Mouse (Mus musculus): Measurements from ENCODE around the gene Msi2. TPM values are rescaled to one million over a fixed set of nuclear protein-coding genes. Genes with fewer than 3 reads are reported as not detected.
A peak's percentile ranks its signal among the peaks of the same experiment; 100 is the strongest.

Msi2 gene
- polyA plus RNA-seq, 1 experiment from 2014 or later: 17.9 TPM

DNA sequence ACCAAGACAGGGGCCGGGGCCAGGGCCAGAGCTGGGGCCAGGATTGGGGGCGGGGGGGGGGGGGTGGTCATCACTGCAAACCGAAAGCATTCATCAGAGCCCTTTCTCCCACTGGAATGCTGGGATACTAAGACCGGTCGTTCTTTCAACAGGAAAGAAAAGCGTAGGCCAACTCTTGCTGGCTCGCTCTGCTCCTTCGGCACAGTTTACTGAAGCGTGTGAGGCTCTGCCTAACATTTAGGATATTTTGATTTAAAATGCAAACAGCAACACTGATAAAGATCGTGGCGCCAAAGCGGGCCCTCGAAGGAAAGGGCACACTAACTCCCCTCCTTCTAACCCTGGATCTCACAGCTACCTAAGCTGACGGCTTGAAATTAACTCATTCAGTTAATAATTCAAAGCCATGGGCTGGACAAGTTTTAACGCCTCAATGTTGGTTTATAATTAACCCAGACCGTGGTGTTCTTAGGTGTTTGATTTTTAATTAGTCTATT, 100.3 kb downstream of the Msi2 start:
- ATAC-seq (ENCODE audit: insufficient number of reproducible peaks, insufficient read depth, low FRiP score, low read depth): no peak
- no peak overlapping the region for H3K4me3 ChIP-seq (ENCODE audit: low read depth, low read length)
- WGBS: 45% methylated on average over 16 of the region's 16 CpGs
- H3K4me2 ChIP-seq (replicated peaks; ENCODE audit: low read depth, low read length): no peak overlapping the region; the same call in 1 of the 2 replicates
- no peaks in the 10 kb centered on the region for H3K27me3 ChIP-seq (ENCODE audit: control insufficient read depth, insufficient read depth, low read length)
- H3K27ac ChIP-seq (ENCODE audit: low read length): peak overlapping the region; percentile 44; the same call in 1 of the 2 replicates
- H3K9me3 ChIP-seq (ENCODE audit: control insufficient read depth, low read depth, low read length): no peaks in the 10 kb centered on the region
- peaks cover 56% of the 10 kb centered on the region for H3K4me1 ChIP-seq (ENCODE audit: control insufficient read depth, insufficient read depth, low read length)
- H3K36me3 ChIP-seq (ENCODE audit: control insufficient read depth, insufficient read depth, low read length): no peaks in the 10 kb centered on the region
- no peak overlapping the region for H3K9ac ChIP-seq (replicated peaks; ENCODE audit: low read depth, low read length)

DNA sequence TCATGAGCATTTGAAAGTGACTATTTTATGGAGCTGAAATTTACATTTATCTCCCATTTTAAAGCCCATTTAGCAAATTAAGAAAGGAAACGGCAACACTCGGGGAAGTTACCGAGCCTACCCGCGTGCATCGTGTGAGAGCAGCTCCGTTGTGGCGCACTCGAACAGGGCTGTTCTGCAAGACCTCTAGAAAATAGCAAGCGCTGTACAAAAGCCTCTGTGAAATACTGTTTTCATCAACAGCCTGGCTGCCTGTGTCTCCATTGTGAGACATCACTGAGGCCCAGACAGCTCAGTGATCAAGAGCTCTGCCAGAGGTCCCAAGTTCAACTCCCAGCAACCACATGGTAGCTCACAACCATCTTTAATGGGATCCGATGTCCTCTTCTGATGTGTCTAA, 100.9 kb downstream of the Msi2 start:
- Histone ChIP-seq H3K4me1 (ENCODE audit: control insufficient read depth, insufficient read depth, low read length) (peaks cover 53% of the 10 kb centered on the region), H3K9ac (replicated peaks; ENCODE audit: low read depth, low read length) (no peak overlapping the region), H3K4me2 (replicated peaks; ENCODE audit: low read depth, low read length) (no peak overlapping the region), H3K27ac (ENCODE audit: low read length) (no peak overlapping the region; the same call in 1 of the 2 replicates), H3K9me3 (ENCODE audit: control insufficient read depth, low read depth, low read length) (no peaks in the 10 kb centered on the region), H3K27me3 (ENCODE audit: control insufficient read depth, insufficient read depth, low read length) (no peaks in the 10 kb centered on the region), H3K36me3 (ENCODE audit: control insufficient read depth, insufficient read depth, low read length) (no peaks in the 10 kb centered on the region), H3K4me3 (ENCODE audit: low read depth, low read length) (no peak overlapping the region)
- ATAC-seq (ENCODE audit: insufficient number of reproducible peaks, insufficient read depth, low FRiP score, low read depth): no peak
- 91% methylated on average over 11 of the region's 11 CpGs for WGBS

DNA sequence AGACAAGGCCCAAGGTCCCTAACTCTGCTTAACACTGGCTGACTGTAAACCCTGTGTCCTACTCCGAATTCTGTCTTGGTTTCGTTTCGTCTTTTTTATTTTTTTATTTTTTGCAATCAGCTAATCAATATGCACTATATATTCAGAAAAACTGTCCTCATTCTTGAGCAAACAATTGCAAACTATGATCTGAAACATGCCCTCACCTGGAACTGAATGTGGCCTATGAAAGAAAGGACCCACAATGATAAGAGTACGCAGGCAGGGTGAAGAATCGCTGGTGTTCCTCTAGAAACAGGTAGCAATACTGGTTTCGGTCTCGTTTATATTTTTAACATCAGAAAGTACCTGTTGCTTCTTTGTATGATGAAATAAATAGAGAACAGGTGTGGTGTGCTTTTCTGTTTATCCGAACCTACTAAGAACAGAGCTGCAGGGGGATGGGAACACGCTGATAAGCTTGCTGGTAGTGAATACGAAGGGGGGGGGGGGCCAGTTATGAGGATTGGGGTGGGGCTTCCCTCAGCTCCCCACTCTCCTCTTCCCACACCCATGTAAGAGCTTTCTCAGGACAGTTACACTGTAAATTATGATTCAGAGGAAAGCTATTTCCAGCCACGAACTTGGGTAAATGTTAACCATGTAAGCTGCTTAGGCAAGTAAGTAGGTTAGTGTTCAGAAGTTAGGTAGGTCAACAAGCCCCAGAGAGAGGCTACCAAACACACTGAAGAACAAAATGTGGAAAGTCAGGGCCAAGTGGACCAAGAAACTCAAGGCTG, 103.6 kb downstream of the Msi2 start:
- H3K4me3 ChIP-seq (ENCODE audit: low read depth, low read length): no peak overlapping the region
- peaks cover 31% of the 10 kb centered on the region for H3K4me1 ChIP-seq (ENCODE audit: control insufficient read depth, insufficient read depth, low read length)
- 60% methylated on average over 11 of the region's 11 CpGs for WGBS
- no peaks in the 10 kb centered on the region for H3K27me3 ChIP-seq (ENCODE audit: control insufficient read depth, insufficient read depth, low read length)
- no peaks in the 10 kb centered on the region for H3K9me3 ChIP-seq (ENCODE audit: control insufficient read depth, low read depth, low read length)
- no peaks in the 10 kb centered on the region for H3K36me3 ChIP-seq (ENCODE audit: control insufficient read depth, insufficient read depth, low read length)
- H3K4me2 ChIP-seq (replicated peaks; ENCODE audit: low read depth, low read length): 0 out of 2 replicates have a peak overlapping the region, but pooled peaks have one; percentile 5
- ATAC-seq (ENCODE audit: insufficient number of reproducible peaks, insufficient read depth, low FRiP score, low read depth): peak; percentile 39; the same call in 1 of the 2 replicates
- H3K27ac ChIP-seq (ENCODE audit: low read length): peak overlapping the region; percentile 83
- no peak overlapping the region for H3K9ac ChIP-seq (replicated peaks; ENCODE audit: low read depth, low read length)

DNA sequence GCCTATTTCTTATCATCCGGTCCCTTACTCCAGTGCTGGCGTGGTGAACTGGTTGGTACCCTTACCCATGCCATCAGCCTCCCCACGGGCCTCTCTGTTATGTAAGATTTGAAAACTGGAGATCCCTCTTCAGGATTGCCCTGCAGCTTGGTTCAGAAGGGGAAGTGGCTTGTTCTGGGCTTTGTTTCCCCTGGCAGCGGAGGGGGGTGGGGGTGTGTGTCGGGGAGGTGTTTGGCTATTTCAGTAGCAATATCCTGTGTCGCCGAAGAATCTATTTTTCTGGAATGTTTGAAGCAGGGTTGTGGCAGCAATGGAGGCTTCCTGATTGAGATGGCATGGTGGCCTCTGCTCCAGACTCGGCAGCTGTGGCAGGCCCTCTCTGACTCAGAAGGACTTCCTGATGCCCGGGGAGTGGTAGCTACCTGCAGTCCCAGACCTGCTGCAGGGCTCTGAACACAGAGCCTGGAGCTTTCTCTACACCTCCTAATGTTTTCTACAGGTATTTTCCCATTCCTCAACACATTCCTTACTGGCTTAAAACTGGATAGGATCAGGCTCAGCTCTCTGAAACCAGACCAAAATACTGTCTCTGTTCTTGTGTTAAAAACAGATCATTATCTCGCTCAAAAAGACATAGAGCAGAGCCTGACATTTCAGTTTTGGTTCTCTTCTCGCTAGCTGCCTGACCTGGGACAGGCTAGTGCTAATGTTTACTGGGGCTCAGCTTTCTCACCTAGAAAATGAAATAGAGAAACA, 104.4 kb downstream of the Msi2 start:
- H3K4me1 ChIP-seq (ENCODE audit: control insufficient read depth, insufficient read depth, low read length): peaks cover 28% of the 10 kb centered on the region
- WGBS: 47% methylated on average over 11 of the region's 11 CpGs
- H3K4me2 ChIP-seq (replicated peaks; ENCODE audit: low read depth, low read length): 0 out of 2 replicates have a peak overlapping the region, but pooled peaks have one; percentile 5
- H3K4me3 ChIP-seq (ENCODE audit: low read depth, low read length): no peak overlapping the region
- ATAC-seq (ENCODE audit: insufficient number of reproducible peaks, insufficient read depth, low FRiP score, low read depth): no peak
- H3K36me3 ChIP-seq (ENCODE audit: control insufficient read depth, insufficient read depth, low read length): no peaks in the 10 kb centered on the region
- H3K9ac ChIP-seq (replicated peaks; ENCODE audit: low read depth, low read length): no peak overlapping the region
- no peaks in the 10 kb centered on the region for H3K27me3 ChIP-seq (ENCODE audit: control insufficient read depth, insufficient read depth, low read length)
- H3K9me3 ChIP-seq (ENCODE audit: control insufficient read depth, low read depth, low read length): no peaks in the 10 kb centered on the region
- H3K27ac ChIP-seq (ENCODE audit: low read length): peak overlapping the region; percentile 83

DNA sequence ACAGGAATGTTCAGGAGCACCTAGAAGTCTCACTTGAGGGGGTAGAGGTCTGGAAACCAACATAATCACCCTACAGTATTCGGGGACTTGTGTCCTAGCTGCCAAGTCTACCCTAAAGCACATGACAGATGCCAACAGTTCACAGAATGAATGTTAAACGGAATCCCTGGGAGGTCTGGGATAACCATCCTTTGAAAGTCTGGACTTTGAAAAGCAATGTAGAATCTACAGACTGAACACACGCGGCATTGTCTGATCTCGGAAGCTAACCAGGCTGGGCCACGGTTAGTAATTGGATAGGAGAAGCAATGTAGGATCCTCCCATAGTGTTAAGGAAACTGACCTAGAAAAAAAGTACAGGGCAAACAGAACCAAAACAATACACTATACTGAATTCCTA, 105.3 kb downstream of the Msi2 start:
- Histone ChIP-seq H3K27me3 (ENCODE audit: control insufficient read depth, insufficient read depth, low read length) (no peaks in the 10 kb centered on the region), H3K36me3 (ENCODE audit: control insufficient read depth, insufficient read depth, low read length) (no peaks in the 10 kb centered on the region), H3K9ac (replicated peaks; ENCODE audit: low read depth, low read length) (no peak overlapping the region), H3K27ac (ENCODE audit: low read length) (no peak overlapping the region), H3K4me3 (ENCODE audit: low read depth, low read length) (no peak overlapping the region), H3K9me3 (ENCODE audit: control insufficient read depth, low read depth, low read length) (no peaks in the 10 kb centered on the region), H3K4me2 (replicated peaks; ENCODE audit: low read depth, low read length) (no peak overlapping the region), H3K4me1 (ENCODE audit: control insufficient read depth, insufficient read depth, low read length) (peaks cover 21% of the 10 kb centered on the region)
- WGBS: 62% methylated on average over 6 of the region's 6 CpGs
- ATAC-seq (ENCODE audit: insufficient number of reproducible peaks, insufficient read depth, low FRiP score, low read depth): no peak

DNA sequence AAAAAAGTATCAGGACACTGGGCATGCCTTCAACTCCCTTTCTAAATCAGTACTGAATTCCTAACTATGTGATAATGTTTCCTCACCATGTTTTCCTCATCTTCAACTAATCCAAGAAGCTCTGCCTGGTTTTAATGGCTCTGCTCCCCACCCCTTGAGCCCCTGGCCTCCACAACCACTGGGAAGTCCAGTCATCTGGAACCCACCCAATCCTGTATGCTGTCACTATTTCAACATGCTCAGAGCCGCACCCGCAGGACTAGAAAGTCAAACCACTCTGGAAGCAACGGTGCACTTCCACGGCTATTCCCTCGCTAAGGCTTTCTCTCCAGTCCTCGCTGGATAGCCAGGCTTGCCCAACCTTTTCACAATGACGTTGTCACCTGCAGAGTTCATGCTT, 106.2 kb downstream of the Msi2 start:
- Histone ChIP-seq H3K27me3 (ENCODE audit: control insufficient read depth, insufficient read depth, low read length) (no peaks in the 10 kb centered on the region), H3K4me3 (ENCODE audit: low read depth, low read length) (no peak overlapping the region), H3K9me3 (ENCODE audit: control insufficient read depth, low read depth, low read length) (no peaks in the 10 kb centered on the region), H3K27ac (ENCODE audit: low read length) (no peak overlapping the region), H3K4me1 (ENCODE audit: control insufficient read depth, insufficient read depth, low read length) (peaks cover 19% of the 10 kb centered on the region), H3K4me2 (replicated peaks; ENCODE audit: low read depth, low read length) (no peak overlapping the region), H3K36me3 (ENCODE audit: control insufficient read depth, insufficient read depth, low read length) (no peaks in the 10 kb centered on the region), H3K9ac (replicated peaks; ENCODE audit: low read depth, low read length) (no peak overlapping the region)
- WGBS: 94% methylated on average over 7 of the region's 7 CpGs
- ATAC-seq (ENCODE audit: insufficient number of reproducible peaks, insufficient read depth, low FRiP score, low read depth): no peak

DNA sequence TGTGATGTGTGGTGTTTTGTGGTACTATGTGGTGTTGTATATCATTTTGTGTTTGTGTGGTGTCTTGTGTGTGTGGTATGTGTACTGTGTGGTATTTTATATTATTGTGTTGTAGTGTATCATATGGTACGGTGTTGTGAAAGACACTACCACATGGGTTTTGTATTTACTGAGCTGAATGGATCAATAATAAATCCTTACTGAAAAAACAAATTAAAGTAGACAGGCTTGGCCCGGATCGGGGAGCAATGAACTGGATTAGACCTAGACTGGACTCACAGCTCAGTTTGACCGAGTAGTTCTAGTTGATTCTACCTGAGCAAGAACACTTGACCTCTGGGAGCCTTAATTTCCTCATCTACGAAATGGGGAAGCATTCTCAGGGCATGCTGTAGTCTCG, 107.5 kb downstream of the Msi2 start:
- Histone ChIP-seq H3K27ac (ENCODE audit: low read length) (no peak overlapping the region), H3K9ac (replicated peaks; ENCODE audit: low read depth, low read length) (no peak overlapping the region), H3K27me3 (ENCODE audit: control insufficient read depth, insufficient read depth, low read length) (no peaks in the 10 kb centered on the region), H3K4me1 (ENCODE audit: control insufficient read depth, insufficient read depth, low read length) (peaks cover 19% of the 10 kb centered on the region), H3K4me2 (replicated peaks; ENCODE audit: low read depth, low read length) (no peak overlapping the region), H3K4me3 (ENCODE audit: low read depth, low read length) (no peak overlapping the region), H3K9me3 (ENCODE audit: control insufficient read depth, low read depth, low read length) (no peaks in the 10 kb centered on the region), H3K36me3 (ENCODE audit: control insufficient read depth, insufficient read depth, low read length) (no peaks in the 10 kb centered on the region)
- 91% methylated on average over 6 of the region's 6 CpGs for WGBS
- ATAC-seq (ENCODE audit: insufficient number of reproducible peaks, insufficient read depth, low FRiP score, low read depth): no peak

DNA sequence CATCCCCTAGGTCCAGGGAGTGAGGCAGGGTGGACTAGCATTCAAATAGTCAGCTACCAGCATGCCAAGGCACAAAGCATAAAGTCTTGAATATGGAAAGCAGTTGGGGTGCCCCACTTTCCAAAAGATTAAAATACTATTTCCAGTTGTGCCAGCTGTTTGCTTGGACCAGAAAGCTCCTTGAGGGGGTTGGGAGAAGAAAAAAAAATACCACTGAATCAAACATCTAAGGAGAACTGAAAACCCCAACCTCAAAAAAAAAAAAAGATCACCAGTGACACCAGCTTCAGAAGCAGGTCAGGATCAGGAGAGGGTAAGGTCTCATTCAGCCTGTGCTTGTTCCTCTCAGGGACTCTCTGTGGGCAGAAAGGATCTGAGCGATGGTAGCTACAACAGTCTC, 108.2 kb downstream of the Msi2 start:
- Histone ChIP-seq H3K9me3 (ENCODE audit: control insufficient read depth, low read depth, low read length) (no peaks in the 10 kb centered on the region), H3K9ac (replicated peaks; ENCODE audit: low read depth, low read length) (no peak overlapping the region), H3K27ac (ENCODE audit: low read length) (no peak overlapping the region), H3K36me3 (ENCODE audit: control insufficient read depth, insufficient read depth, low read length) (no peaks in the 10 kb centered on the region), H3K4me1 (ENCODE audit: control insufficient read depth, insufficient read depth, low read length) (peaks cover 19% of the 10 kb centered on the region), H3K27me3 (ENCODE audit: control insufficient read depth, insufficient read depth, low read length) (no peaks in the 10 kb centered on the region), H3K4me3 (ENCODE audit: low read depth, low read length) (no peak overlapping the region), H3K4me2 (replicated peaks; ENCODE audit: low read depth, low read length) (no peak overlapping the region)
- no peak for ATAC-seq (ENCODE audit: insufficient number of reproducible peaks, insufficient read depth, low FRiP score, low read depth)
- WGBS: 97% methylated on average over 1 of the region's 1 CpGs

Measured in stomach, embryonic 14.5 days (tissue).